Mouse (Mus musculus): Measurements from ENCODE around the gene Lsm14a. TPM values are rescaled to one million over a fixed set of nuclear protein-coding genes. Genes with fewer than 3 reads are reported as not detected.

Gene Lsm14a
- polyA plus RNA-seq, 1 experiment = 69.3 TPM

- Histone ChIP-seq H3K36me3 (ENCODE audit: control insufficient read depth, insufficient read depth) (peaks cover under 1% of the 10 kb centered on the region), H3K27me3 (ENCODE audit: control insufficient read depth, insufficient read depth, insufficient read length) (no peaks in the 10 kb centered on the region)
- TF ChIP-seq MYOG (IDR thresholded peaks at IDR 0.05; ENCODE audit: control insufficient read depth in 1 of 3, insufficient read depth in 1 of 3, insufficient read length in 2 of 3, low read depth in 2 of 3) (no peak), MYOD1 (IDR thresholded peaks at IDR 0.05; ENCODE audit: control insufficient read depth in 1 of 3, insufficient read length in 2 of 3, low read depth in 2 of 3) (no peak), REST (IDR thresholded peaks at IDR 0.05; ENCODE audit: insufficient read depth, insufficient read length) (no peak), TCF3 (IDR thresholded peaks at IDR 0.05; ENCODE audit: insufficient read length, low read depth) (no peak), POLR2A (IDR thresholded peaks at IDR 0.05; ENCODE audit: insufficient read length, low read depth) (no peak), TCF12 (IDR thresholded peaks at IDR 0.05; ENCODE audit: insufficient read depth, poor library complexity, severe bottlenecking) (no peak), SRF (IDR thresholded peaks at IDR 0.05; ENCODE audit: control insufficient read depth, insufficient read length, low read depth) (no peak), MAX (IDR thresholded peaks at IDR 0.05; ENCODE audit: low read depth) (no peak), POLR2AphosphoS2 (IDR thresholded peaks at IDR 0.05; ENCODE audit: insufficient read length, low read depth) (no peak), USF1 (IDR thresholded peaks at IDR 0.05; ENCODE audit: low read depth) (no peak), CEBPB (IDR thresholded peaks at IDR 0.05; ENCODE audit: insufficient read depth, poor library complexity, severe bottlenecking) (no peak), E2F4 (IDR thresholded peaks at IDR 0.05; ENCODE audit: insufficient read depth) (no peak)
These were observed 12.8 kb downstream of the Lsm14a start for GRCm38 (mm10) chr7:34380311-34380710.

GRCm38 (mm10) chr7:34373906-34374305, 19.2 kb downstream of the Lsm14a start:
- no peaks in the 10 kb centered on the region for H3K27me3 ChIP-seq (ENCODE audit: control insufficient read depth, insufficient read depth, insufficient read length)
- no peak overlapping the region for H3K4me3 ChIP-seq
- H3K36me3 ChIP-seq (ENCODE audit: control insufficient read depth, insufficient read depth) = peaks cover 55% of the 10 kb centered on the region
- peaks cover 89% of the 10 kb centered on the region for H3K79me2 ChIP-seq (ENCODE audit: control insufficient read depth, insufficient read depth)
- H3K4me2 ChIP-seq (ENCODE audit: low read depth) = no peak overlapping the region
- TF ChIP-seq CEBPB (IDR thresholded peaks at IDR 0.05; ENCODE audit: insufficient read depth, poor library complexity, severe bottlenecking) (no peak), SRF (IDR thresholded peaks at IDR 0.05; ENCODE audit: control insufficient read depth, insufficient read length, low read depth) (no peak), USF1 (IDR thresholded peaks at IDR 0.05; ENCODE audit: low read depth) (no peak), REST (IDR thresholded peaks at IDR 0.05; ENCODE audit: insufficient read depth, insufficient read length) (no peak), TCF3 (IDR thresholded peaks at IDR 0.05; ENCODE audit: insufficient read length, low read depth) (no peak), POLR2A (IDR thresholded peaks at IDR 0.05; ENCODE audit: insufficient read length, low read depth) (no peak), POLR2AphosphoS2 (IDR thresholded peaks at IDR 0.05; ENCODE audit: insufficient read length, low read depth) (no peak)
- no peak overlapping the region for H3ac ChIP-seq (ENCODE audit: control insufficient read depth, insufficient read length)

More at GRCm38 (mm10) chr7:34380311-34380710, 12.8 kb downstream of the Lsm14a start:
- no peak overlapping the region for H3K4me3 ChIP-seq
- H3K79me2 ChIP-seq (ENCODE audit: control insufficient read depth, insufficient read depth) = peaks cover 100% of the 10 kb centered on the region
- H3K4me2 ChIP-seq (ENCODE audit: low read depth) = no peak overlapping the region
- no peak overlapping the region for H3ac ChIP-seq (ENCODE audit: control insufficient read depth, insufficient read length)

- H3K27me3 ChIP-seq (ENCODE audit: control insufficient read depth, insufficient read depth, insufficient read length) = no peaks in the 10 kb centered on the region
- peaks cover 61% of the 10 kb centered on the region for H3K36me3 ChIP-seq (ENCODE audit: control insufficient read depth, insufficient read depth)
- no peak overlapping the region for H3K4me2 ChIP-seq (ENCODE audit: low read depth)
- peaks cover 20% of the 10 kb centered on the region for H3K79me2 ChIP-seq (ENCODE audit: control insufficient read depth, insufficient read depth)
- no peak for TF ChIP-seq CEBPB (IDR thresholded peaks at IDR 0.05; ENCODE audit: insufficient read depth, poor library complexity, severe bottlenecking)
- H3ac ChIP-seq (ENCODE audit: control insufficient read depth, insufficient read length) = no peak overlapping the region
- no peak overlapping the region for H3K4me3 ChIP-seq
These were observed 37.5 kb downstream of the Lsm14a start for GRCm38 (mm10) chr7:34355629-34356028.

DNA sequence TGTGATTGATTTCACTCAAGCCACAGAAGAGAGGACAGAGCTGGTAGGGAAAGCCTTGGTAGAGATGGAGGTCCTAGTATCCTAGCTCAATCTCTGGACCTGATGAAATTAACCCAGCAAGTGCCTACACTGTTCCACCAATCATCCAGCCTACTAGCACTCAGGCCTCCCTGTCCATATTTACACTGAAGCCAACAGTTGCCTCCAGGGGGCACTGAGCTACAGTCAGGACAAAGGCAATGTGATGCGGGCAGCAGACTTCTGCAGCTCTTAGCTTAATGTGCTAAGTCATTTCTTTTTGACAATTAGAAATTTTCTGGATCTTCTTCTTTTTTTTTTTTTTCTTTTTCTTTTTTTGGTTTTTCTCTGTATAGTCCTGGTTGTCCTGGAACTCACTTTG, 41.1 kb downstream of the Lsm14a start:
- H3K79me2 ChIP-seq (ENCODE audit: control insufficient read depth, insufficient read depth) = peaks cover 16% of the 10 kb centered on the region
- H3ac ChIP-seq (ENCODE audit: control insufficient read depth, insufficient read length) = no peak overlapping the region
- H3K4me2 ChIP-seq (ENCODE audit: low read depth) = no peak overlapping the region
- TF ChIP-seq TCF12 (IDR thresholded peaks at IDR 0.05; ENCODE audit: insufficient read depth, poor library complexity, severe bottlenecking) (no peak), MAX (IDR thresholded peaks at IDR 0.05; ENCODE audit: low read depth) (no peak), USF1 (IDR thresholded peaks at IDR 0.05; ENCODE audit: low read depth) (no peak), CEBPB (IDR thresholded peaks at IDR 0.05; ENCODE audit: insufficient read depth, poor library complexity, severe bottlenecking) (no peak), SRF (IDR thresholded peaks at IDR 0.05; ENCODE audit: control insufficient read depth, insufficient read length, low read depth) (no peak), TCF3 (IDR thresholded peaks at IDR 0.05; ENCODE audit: insufficient read length, low read depth) (no peak), POLR2AphosphoS2 (IDR thresholded peaks at IDR 0.05; ENCODE audit: insufficient read length, low read depth) (no peak), REST (IDR thresholded peaks at IDR 0.05; ENCODE audit: insufficient read depth, insufficient read length) (no peak), MYOG (IDR thresholded peaks at IDR 0.05; ENCODE audit: control insufficient read depth in 1 of 3, insufficient read depth in 1 of 3, insufficient read length in 2 of 3, low read depth in 2 of 3) (no peak), POLR2A (IDR thresholded peaks at IDR 0.05; ENCODE audit: insufficient read length, low read depth) (no peak), E2F4 (IDR thresholded peaks at IDR 0.05; ENCODE audit: insufficient read depth) (no peak)
- peaks cover 73% of the 10 kb centered on the region for H3K36me3 ChIP-seq (ENCODE audit: control insufficient read depth, insufficient read depth)
- H3K27me3 ChIP-seq (ENCODE audit: control insufficient read depth, insufficient read depth, insufficient read length) = no peaks in the 10 kb centered on the region
- H3K4me3 ChIP-seq = no peak overlapping the region

DNA sequence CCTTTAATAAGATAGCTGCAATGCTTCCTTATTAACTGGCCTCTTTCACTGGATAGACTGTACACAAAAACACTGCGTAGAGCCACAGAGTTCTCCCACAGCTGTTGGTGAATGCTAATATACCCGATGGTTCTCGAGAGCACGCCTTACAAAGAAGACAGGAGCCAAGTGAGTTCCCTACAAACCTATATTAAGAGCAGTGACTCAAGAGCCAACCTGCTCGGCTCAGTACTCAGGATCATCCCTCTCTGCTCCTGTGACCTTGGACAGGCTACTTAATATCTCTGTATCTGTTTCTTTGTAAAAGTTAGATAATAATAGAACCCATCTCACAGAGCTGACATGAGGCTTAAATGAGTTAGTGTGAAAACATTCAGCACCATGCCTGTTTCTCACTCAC, 42.9 kb downstream of the Lsm14a start:
- peaks cover 78% of the 10 kb centered on the region for H3K36me3 ChIP-seq (ENCODE audit: control insufficient read depth, insufficient read depth)
- H3ac ChIP-seq (ENCODE audit: control insufficient read depth, insufficient read length) = no peak overlapping the region
- no peak for TF ChIP-seq POLR2AphosphoS2 (IDR thresholded peaks at IDR 0.05; ENCODE audit: insufficient read length, low read depth)
- TF ChIP-seq MYOG (IDR thresholded peaks at IDR 0.05; ENCODE audit: control insufficient read depth in 1 of 3, insufficient read depth in 1 of 3, insufficient read length in 2 of 3, low read depth in 2 of 3) = peak in 1 of 3 experiments; percentile 49
- TF ChIP-seq TCF3 (IDR thresholded peaks at IDR 0.05; ENCODE audit: insufficient read length, low read depth) = no peak
- no peak for TF ChIP-seq USF1 (IDR thresholded peaks at IDR 0.05; ENCODE audit: low read depth)
- H3K4me3 ChIP-seq = no peak overlapping the region
- no peak overlapping the region for H3K4me2 ChIP-seq (ENCODE audit: low read depth)
- peaks cover 7% of the 10 kb centered on the region for H3K79me2 ChIP-seq (ENCODE audit: control insufficient read depth, insufficient read depth)
- H3K27me3 ChIP-seq (ENCODE audit: control insufficient read depth, insufficient read depth, insufficient read length) = no peaks in the 10 kb centered on the region

Measured in myocyte (in vitro differentiated cells).